Mouse (Mus musculus): ENCODE results near the gene Unkl.

The Unkl gene

GRCm38 (mm10) chr17:25255110-25255509, 66.9 kb downstream of the Unkl start:
- in situ Hi-C loops (cut with MboI): no loop called here

DNA sequence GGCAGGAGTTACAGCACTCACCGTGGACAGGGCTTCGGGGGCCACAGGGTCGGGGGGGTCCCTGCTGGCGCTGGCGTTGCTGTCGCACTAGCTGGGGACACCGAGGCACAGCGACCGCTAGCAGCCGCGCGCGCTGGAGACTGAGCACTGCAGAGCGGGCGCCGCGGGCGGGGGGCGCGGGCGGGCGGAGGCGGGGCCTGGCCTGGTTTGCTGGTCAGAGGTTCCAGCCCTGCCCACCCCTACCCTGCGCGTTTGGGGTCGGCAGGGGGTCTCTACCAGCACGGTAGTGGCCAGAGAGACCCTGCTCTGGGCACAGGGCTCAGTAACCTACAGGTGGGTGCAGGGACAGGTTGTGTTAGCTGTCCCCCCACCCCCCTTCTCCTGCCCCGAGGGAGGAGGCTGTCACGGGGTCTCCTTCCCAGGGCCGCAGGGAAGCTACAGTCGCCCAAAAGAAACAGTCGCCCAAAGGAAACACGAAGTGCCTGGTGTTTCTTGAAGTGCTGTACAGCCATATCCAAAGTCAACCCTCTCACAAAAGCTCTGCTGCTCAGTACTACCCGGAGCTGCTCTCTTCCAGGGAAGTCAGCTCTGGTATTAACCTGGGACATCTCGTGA, 68.0 kb downstream of the Unkl start, which contains the start of gene Baiap3:
Baiap3 (minus strand) TSS at position 225 of the 615 bp plus-strand sequence.
- in situ Hi-C loops (cut with MboI): no loop called here

DNA sequence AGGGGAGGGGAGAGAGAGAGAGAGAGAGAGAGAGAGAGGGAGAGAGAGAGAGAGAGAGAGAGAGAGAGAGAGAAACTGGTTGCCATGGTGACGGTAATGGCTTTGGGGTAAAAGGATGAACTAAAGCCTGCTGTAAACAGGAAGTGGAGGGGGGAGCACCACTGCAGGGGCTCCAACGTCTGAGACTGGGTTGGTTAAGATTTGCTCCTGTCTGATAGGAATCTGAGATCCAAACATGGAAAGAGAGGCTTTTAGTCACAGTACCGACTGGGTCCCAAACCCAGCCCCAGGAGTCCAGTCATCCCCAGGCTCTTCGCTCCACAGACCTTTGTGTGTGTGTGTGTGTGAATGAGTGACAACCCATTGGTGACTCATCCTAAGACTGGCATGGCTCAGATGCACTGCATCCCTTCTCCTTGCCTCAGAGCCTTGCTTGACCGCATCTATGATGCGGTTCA, 69.6 kb downstream of the Unkl start:
- in situ Hi-C loops (cut with MboI): no loop called here

DNA sequence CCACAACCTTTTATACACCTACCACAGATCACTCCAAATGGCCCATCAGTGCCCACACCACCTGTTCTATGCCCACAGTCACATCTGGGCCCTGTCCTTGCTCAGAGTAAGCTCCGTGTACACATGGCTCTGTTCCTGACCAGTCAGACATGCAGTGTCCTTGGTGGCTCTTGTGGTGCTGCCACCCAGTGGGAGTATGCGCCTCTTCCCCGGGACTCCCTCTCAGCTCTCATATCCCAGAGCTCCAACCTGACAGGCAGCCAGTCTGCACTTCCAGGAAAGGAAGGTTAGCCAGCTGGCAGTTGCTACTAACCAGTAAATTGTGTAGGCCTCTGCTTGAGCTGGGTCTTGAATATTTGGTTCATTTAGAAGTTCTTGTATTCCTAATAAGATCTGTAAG, 76.3 kb downstream of the Unkl start:
- in situ Hi-C loops (cut with MboI): no loop called here

GRCm38 (mm10) chr17:25270795-25271335, 82.7 kb downstream of the Unkl start:
- in situ Hi-C loops (cut with MboI): loop anchor here (5.0 kb wide), 1 partner anchor 149 kb away; the partner anchor contains the start of gene Ptx4

DNA sequence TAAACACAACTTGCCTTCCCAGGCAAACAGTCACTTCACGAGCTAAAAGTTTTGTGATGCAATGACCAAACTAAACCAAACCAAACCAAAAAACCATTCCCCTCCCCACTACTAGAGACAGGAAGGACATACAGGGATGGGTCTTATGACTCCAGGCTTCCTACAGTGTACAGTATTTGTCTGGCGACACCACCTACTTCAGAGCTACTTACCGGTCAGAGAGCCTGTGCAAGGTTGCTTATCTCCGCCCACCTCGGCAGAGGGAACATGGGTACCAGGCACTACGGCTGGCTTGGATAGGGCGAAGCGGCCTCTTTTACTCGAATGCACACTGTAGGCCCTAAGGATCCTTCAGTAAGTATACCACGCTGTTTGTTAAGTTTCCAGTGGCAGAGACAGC, 84.1 kb downstream of the Unkl start:
- in situ Hi-C loops (cut with MboI): loop anchor here (5.0 kb wide), 1 partner anchor 150 kb away; the partner anchor contains the start of gene Ptx4

GRCm38 (mm10) chr17:25272951-25273705, 84.9 kb downstream of the Unkl start:
- in situ Hi-C loops (cut with MboI): loop anchor here (5.0 kb wide), 1 partner anchor 151 kb away; the partner anchor contains the start of gene Ptx4

DNA sequence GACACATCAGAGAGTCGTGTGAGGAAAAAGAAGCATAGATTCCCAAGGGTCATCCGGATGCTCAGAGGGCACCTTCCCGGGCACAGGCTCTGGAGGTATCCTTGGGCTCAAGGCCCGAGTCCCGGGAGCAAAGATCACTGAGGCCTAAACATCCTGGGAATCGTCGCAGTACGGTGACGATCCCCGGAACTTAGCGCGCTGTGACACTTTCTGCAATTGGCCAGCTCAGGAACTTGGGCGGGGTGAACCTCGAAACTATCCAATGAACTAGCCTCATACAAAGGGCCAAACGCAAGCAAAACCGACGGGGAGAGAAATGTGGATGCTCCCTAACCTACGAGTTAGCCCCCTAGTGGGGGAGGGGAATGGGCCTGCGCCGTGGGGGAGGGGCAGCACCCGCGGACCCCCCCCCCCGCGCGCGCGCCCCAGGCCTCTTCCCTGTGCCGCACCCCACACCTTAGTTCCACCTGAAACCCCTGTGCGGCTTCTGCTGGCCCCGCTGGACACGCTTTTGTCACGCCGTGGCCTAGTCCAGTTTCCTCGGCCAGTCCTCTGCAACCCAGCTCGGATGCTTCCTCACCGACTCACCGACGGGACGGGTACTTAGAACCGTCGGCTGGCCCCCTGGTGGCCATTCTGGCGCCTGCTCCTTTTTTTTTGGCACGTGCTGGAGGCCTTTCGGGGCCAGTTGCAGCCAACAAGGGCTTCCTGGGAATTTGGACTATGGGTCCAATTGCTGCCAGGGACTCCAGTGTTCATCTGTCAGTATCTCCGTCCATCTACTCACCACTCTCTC, 85.7 kb downstream of the Unkl start:
- in situ Hi-C loops (cut with MboI): loop anchor here (5.0 kb wide), 1 partner anchor 152 kb away; the partner anchor contains the start of gene Ptx4

DNA sequence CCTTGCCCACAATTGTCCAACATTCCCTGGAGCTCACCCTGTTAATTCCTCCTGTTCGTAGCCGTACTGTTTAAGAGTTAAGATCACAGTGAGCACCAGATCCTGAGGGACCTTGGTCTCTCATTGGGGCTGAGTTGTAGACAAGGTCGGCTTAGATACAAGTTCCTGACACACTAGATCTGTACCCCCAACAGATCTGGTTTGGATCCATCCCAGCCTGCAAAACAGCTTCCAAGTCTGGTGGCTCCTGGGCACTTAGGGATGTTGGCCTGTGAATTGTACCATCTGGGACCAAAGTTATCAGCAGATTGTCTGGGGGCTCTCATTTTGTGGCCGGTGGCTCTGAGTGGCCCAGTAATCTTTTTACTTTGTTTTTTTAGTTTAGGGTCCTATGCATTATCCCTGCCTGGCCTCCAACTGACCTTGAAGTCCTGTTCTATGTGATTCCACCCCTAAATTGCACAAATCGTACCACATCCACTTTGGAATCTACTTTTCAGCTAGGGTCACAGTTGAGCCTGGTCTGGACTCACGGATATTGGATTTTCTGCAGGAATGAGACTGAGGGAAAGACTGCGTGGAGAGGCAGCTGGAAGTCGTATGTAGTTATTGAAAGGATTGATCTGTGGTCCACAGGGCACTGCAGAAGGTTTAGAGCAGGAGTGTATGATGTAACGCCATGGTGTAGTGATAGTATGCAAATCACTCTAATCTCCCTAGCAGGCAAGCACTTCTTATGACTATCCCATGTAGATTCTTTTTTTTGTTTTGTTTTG, 86.6 kb downstream of the Unkl start, which contains the start of gene Ube2i:
Ube2i (minus strand) TSS at position 52 of the 776 bp plus-strand sequence.
- in situ Hi-C loops (cut with MboI): loop anchor here (5.0 kb wide), 1 partner anchor 152 kb away; the partner anchor contains the start of gene Ptx4

GRCm38 (mm10) chr17:25275833-25276232, 87.6 kb downstream of the Unkl start:
- in situ Hi-C loops (cut with MboI): no loop called here

DNA sequence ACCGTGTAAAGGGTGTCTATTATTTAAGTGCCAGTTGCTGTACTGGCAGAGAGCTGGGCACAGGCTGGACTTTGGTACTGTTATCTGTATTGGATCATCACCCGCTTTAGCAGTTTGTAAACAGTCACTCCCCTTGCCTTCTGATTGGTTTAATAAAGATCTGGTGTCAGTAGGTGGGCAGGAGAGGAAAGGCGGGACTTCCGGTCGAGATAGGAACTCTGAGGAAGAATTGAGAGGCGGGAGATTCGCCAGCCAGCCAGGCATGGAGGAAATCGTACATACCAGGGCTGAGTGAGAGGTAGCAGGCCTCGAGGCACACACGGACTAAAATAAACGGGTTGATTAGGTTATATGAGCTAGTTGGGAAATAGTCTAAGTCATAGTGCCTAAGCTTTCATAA, 93.9 kb downstream of the Unkl start:
- in situ Hi-C loops (cut with MboI): no loop called here
